Mouse (Mus musculus): ENCODE measurements around the gene Tspan18.

DNA sequence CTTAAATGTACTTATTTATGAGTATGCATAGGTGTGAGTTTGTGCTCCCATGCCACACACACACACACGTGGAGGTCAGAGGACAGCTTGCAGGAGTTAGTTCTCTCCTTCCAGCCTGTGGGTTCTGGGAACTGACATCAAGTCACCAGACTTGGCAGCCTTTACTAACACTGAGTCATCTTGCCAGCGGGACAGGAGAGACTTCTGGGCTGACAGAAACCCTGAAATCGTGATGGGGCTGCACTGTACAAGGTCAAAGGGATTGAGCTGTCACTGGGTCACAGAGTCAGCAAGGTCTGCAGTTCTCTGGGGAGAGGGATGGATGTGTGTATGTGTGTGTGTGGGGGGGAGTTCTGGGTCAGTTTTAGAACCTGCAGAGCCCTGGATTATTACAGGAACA, 36.6 kb downstream of the Tspan18 start:
- TF ChIP-seq CTCF (IDR thresholded peaks at IDR 0.05; ENCODE audit: insufficient read depth, low read length) = no peak
- TF ChIP-seq POLR2A (IDR thresholded peaks at IDR 0.05; ENCODE audit: borderline replicate concordance, extremely low read depth, low read depth, low read length) = no peak

All from lung, adult 2 months (tissue).